Mouse (Mus musculus) layer of hippocampus, adult 9-10 months (tissue): Measurements from ENCODE around the gene Fbxl16.
"Not testable (repeated sequence)": the region's sequence is repeated elsewhere in the genome, so short reads cannot be mapped to it uniquely, and the experiment has no call there.

ENCODE experiments used
- DNase-seq: peaks from one replicate; pipeline ENCODE4 v3.0.0; 2022; ENCODE audit warnings: low spot score

The Fbxl16 gene

GRCm38 (mm10) chr17:25795609-25796092, 13.2 kb upstream of the Fbxl16 start, which contains the start of gene AC134908.4:
Gene AC134908.4, minus strand, starts transcription at chr17:25795659.
- no peak for DNase-seq

GRCm38 (mm10) chr17:25796211-25796771, 12.6 kb upstream of the Fbxl16 start:
- DNase-seq: no peak

DNA sequence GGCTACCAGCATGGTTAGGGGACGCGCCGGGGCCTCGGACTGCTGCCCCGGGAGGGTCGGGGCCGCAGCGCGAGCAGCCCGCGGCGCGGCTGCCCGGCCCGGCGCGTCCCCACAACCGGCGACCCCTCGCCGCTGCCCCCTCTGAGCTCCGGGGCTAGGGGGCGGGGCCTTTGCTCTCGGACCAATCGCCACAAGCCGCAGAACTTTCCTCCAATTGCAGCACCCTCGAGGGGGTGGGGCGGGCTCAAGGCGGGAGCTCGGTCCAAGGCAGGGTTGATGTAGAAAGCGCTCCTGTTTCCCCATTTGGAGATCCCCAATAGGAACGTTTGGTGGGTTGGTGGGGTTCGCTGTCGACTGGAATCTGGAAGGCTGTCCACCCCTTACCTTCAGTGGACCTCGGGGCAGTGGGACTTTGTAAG, 11.9 kb upstream of the Fbxl16 start, which contains the start of gene Metrn:
Metrn (minus strand) TSS at position 186 of the 419 bp plus-strand sequence.
- DNase-seq: no peak

DNA sequence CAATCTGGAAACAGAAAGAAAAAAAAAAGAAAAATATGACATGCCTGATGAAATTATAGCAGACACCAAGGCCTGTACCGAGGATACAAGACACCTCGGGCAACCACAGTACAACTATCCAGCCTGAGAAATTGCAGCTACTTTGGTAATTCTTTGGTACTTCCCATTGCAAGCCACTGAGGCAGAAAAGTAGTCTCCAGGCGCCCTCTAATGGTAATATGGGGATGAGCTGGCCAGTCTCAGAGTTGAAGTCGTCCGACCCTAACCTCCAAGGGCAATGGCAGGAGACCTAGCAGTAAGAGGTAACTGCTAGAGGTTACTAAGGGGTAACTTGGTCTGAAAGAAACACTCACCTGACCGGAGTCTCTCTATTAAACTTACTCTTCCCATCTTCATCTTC, 7.9 kb upstream of the Fbxl16 start:
- no peak for DNase-seq

GRCm38 (mm10) chr17:25802825-25803517, 5.9 kb upstream of the Fbxl16 start:
- no peak for DNase-seq

DNA sequence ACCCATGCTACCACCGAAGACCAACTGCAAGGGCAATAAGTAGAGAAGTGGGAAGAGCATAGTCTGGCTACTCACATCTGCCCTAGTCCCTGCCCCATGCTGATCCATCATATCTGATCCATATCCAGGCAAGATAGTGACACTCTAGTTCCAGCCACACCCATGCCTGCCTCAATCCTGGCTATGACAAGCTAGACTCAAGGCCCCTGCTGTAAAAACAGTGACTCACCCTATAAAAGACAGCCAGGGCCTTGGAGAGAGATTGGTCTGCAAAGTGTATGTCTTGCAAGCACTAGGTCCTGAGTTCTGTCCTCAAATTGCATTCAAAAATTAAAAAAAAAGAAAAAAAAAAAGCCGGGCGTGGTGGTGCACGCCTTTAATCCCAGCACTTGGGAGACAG, 2.4 kb upstream of the Fbxl16 start:
- no peak for DNase-seq

DNA sequence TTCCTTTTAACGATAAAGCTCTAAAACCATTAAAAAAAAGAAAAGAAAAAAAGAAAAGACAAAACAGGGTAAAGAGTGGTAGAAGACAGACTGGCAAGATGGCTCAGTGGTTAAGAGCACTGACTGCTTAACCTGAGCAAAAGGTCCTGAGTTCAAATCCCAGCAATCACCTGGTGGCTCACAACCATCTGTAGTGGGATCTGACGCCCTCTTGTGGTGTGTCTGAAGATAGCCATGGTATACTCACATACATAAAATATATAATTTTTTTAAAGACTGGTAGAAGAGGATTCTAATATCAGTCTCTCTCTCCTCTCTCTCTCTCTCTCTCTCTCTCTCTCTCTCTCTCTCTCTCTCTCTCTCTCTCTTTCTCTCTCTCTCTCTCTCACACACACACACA, 1.4 kb upstream of the Fbxl16 start:
- DNase-seq: not testable (repeated sequence)

DNA sequence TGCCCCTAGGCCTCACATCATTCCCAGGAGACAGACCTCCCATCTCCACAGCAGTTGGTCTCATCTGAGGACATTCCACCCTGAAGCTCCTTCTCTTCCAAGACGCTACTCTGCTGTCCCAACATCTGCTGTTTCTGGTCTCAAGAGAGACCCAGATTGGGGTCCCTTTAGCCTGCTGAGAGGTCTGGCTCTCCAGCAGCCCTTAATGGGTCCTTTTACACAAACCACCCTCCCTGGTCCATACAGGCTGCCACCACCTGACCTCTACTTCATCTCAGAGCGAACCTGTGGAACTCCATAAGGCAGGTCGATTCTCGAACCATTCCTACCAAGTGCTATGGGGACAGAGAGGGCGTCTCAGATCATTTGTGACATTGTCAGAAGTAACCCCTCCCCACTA, 857 bp upstream of the Fbxl16 start:
- no peak for DNase-seq

- no peak for DNase-seq
Measured at GRCm38 (mm10) chr17:25809606-25810340, 888 bp downstream of the Fbxl16 start.

DNA sequence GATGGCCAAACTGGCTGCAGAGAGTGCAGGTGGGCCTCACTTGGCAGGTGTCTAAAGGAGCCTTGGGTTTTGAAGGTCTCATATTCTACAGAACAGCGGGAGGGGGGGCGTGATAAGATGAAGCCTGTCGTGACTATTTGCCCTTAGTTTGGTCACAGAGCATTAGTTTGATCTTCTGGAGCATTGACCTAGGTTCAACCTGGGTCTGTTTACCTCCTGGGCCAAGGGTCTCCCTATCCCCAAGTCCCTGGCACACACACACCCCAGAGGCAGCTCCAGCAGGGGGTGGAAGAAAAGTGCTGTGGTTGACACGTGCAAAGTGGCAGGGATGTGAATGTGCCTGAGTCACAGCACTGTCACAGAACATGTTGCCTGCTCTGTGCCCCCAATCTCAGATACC, 2.0 kb downstream of the Fbxl16 start:
- no peak for DNase-seq

GRCm38 (mm10) chr17:25813471-25813870, 4.6 kb downstream of the Fbxl16 start:
- DNase-seq: no peak

DNA sequence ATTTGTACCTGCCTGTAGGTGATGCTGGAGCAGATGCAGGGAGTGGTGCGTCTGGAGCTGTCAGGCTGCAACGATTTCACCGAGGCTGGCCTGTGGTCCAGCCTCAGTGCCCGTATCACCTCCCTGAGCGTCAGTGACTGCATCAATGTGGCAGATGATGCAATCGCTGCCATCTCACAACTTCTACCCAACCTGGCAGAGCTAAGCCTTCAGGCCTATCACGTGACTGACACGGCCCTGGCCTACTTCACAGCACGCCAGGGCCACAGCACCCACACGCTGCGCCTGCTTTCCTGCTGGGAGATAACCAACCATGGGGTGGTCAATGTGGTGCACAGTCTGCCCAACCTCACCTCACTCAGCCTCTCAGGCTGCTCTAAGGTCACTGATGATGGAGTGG, 8.8 kb downstream of the Fbxl16 start:
- no peak for DNase-seq

- no peak for DNase-seq
Measured at GRCm38 (mm10) chr17:25818851-25819780, 10.2 kb downstream of the Fbxl16 start.

GRCm38 (mm10) chr17:25823452-25823851, 14.6 kb downstream of the Fbxl16 start, which contains the start of gene Wdr24:
Gene Wdr24, plus strand, starts transcription at chr17:25823627.
- DNase-seq: peak; percentile 87

DNA sequence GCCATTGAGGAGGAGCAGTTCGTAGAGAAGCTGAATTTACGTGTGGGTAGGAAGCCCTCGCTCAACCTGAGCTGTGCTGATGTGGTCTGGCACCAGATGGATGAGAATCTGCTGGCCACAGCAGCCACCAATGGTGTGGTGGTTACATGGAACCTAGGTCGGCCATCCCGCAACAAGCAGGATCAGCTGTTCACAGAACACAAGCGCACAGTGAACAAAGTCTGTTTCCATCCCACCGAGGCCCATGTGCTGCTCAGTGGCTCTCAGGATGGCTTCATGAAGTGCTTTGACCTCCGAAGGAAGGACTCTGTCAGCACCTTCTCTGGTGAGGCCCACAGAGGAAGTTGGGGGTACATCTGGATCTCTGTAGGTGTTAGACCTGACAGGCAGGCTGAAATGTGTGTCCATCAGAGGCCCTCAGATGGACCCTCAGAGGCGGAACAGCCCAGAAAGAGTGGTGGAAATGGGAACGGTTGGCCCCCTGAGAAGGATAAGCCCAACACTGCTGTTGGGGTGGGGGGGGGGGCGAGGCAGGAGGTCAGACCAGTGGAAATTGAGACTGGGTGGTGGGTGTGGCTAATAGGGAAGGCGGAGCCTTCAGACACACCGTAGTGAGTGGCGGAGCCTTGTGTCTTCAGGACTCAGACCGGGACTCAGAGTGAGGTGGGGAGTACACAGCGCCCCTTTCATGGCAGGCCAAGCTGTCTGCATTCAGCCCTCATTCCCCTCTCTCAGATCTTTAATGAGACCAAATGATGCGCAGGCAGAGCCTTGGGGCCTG, 15.7 kb downstream of the Fbxl16 start:
- DNase-seq: no peak

DNA sequence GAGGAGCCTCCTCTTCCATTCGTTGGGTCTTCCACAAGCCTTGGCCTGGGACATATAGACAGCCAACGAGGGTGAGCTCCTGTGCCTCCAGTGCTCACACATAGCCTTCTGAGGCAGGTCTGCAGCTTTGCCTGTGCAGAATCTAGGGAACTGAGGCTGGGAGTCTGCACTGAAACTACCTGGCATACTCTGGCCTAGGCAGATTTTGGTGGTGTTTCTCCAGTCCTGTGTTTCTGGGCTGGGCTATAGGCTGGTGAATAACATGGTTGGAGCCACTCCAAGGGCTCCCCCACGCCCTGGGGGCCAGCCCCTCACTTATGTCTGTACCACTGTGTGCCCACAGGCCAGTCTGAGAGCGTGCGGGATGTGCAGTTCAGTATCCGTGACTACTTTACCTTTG, 16.4 kb downstream of the Fbxl16 start:
- DNase-seq: no peak

DNA sequence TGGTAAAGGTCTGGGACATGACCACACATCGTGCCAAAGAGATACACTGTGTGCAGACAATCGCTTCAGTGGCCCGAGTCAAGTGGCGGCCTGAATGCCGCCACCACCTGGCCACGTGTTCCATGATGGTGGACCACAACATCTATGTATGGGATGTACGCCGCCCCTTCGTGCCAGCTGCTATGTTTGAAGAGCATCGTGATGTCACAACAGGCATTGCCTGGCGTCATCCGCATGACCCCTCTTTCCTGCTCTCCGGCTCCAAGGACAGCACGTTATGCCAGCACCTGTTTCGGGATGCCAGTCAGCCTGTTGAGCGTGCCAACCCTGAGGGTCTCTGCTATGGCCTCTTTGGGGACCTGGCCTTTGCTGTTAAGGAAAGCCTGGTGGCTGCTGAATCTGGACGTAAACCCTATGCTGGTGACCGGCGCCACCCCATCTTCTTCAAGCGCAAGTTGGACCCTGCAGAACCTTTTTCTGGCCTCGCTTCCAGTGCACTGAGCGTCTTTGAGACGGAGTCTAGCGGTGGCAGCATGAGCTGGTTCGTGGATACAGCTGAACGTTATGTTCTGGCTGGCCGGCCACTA, 17.2 kb downstream of the Fbxl16 start:
- no peak for DNase-seq

DNA sequence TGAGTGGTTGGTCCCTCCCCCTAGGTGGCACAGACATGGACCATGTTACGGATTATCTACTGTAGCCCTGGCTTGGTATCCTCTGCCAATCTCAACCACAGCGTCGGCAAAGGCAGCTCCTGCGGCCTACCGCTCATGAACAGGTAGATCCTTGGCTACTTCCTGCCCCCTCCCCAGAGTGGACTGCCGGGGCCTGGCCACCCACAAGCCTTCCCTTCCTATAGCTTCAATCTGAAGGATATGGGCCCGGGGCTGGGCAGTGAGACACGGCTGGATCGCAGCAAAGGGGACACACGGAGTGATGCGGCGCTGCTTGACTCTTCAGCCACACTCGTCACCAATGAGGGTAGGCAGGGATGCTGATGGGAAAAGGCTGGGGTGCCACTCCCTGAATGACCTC, 18.1 kb downstream of the Fbxl16 start:
- DNase-seq: no peak

DNA sequence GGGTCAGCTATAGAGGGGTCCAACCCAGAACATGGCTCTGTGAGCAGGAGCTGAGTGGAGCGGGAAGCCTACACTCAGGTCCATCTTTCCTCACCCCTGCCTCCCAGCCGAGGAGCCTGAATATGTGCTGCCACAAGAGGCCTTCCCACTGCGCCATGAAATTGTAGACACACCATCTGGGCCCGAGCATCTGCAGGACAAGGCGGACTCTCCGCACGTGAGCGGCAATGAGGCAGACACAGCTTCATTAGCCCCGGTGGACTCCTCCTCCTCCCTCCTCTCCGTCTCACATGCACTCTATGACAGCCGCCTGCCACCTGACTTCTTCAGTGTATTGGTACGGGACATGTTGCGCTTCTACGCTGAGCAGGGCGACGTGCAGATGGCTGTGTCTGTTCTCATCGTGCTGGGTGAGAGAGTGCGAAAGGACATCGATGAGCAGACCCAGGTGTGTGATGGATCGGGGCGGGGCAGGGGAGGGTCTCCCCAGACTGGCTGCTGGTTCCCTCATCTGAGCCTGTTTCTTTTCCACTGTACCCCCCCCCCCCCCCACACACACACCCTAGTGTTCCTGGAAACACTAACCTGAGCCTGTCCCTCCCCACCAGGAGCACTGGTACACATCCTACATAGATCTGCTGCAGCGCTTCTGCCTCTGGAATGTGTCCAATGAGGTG, 18.8 kb downstream of the Fbxl16 start:
- DNase-seq: no peak

- no peak for DNase-seq
Measured at GRCm38 (mm10) chr17:25828223-25828594, 19.3 kb downstream of the Fbxl16 start.
